Mouse (Mus musculus) E14TG2a.4 (cell line): ENCODE results near the gene Ubash3a.

Source experiments
- CTCF ChIP-seq: conservative IDR thresholded peaks from 2 replicates; pipeline ENCODE4 v1.5.1; 2014; ENCODE audit warnings: low read length
- NANOG ChIP-seq: IDR thresholded peaks from 2 replicates; pipeline ENCODE4 v1.6.1; 2014; ENCODE audit warnings: borderline replicate concordance, low read length, mixed read lengths
- POU5F1 ChIP-seq: IDR thresholded peaks from 2 replicates; pipeline ENCODE4 v1.6.1; 2014; ENCODE audit warnings: low read length, borderline replicate concordance

- TF ChIP-seq CTCF (no peak), POU5F1 (no peak), NANOG (no peak)
Observed at GRCm38 (mm10) chr17:31165127-31165526, 42.5 kb upstream of the Ubash3a start, which contains the start of gene Tff1.
